Mouse (Mus musculus) ES-E14 (cell line): ENCODE data around the gene Mbd3. TPM values are rescaled to one million over a fixed set of nuclear protein-coding genes. Genes with fewer than 3 reads are reported as not detected.
A peak's percentile ranks its signal among the peaks of the same experiment; 100 is the strongest.

Source experiments
- DNase-seq: peaks from one replicate; pipeline ENCODE4 v3.0.0-alpha.2; 2013; ENCODE audit warnings: low read depth, low spot score
- H3K27ac ChIP-seq: 2 replicates; pipeline ENCODE4 v1.5.1; 2012; ENCODE audit warnings: low read depth, mild to moderate bottlenecking, low read length, moderate library complexity, mixed read lengths; ENCODE audit not compliant: poor library complexity, insufficient read depth, severe bottlenecking
- H3K36me3 ChIP-seq: 2 replicates; pipeline ENCODE4 v1.6.1; 2012; ENCODE audit warnings: mild to moderate bottlenecking, low read length, moderate library complexity, mixed read lengths; ENCODE audit not compliant: control insufficient read depth, poor library complexity, insufficient read depth, severe bottlenecking
- H3K4me1 ChIP-seq, 2 experiments: fragments of 150-350 bp in 1 of 2; sonication (generic) in 1 of 2; 2 replicates each; pipeline ENCODE4 v1.6.1; 2012; ENCODE audit warnings: low read length in 2 of 2, mild to moderate bottlenecking in 1 of 2, mixed read lengths in 1 of 2; ENCODE audit not compliant: control insufficient read depth in 2 of 2, insufficient read depth in 2 of 2, poor library complexity in 1 of 2
- H3K4me3 ChIP-seq, 2 experiments: fragments of 150-350 bp in 1 of 2; sonication (generic) in 1 of 2; 2 replicates each; pipeline ENCODE4 v1.5.1; 2012; ENCODE audit warnings: low read length in 2 of 2, low read depth in 1 of 2, mild to moderate bottlenecking in 1 of 2, mixed read lengths in 1 of 2; ENCODE audit not compliant: insufficient read depth in 1 of 2, poor library complexity in 1 of 2, severe bottlenecking in 1 of 2
- H3K9ac ChIP-seq: 2 replicates; pipeline ENCODE4 v1.6.1; 2012; ENCODE audit warnings: low read depth, mild to moderate bottlenecking, low read length, mixed read lengths; ENCODE audit not compliant: poor library complexity, insufficient read depth, severe bottlenecking
- H3K9me3 ChIP-seq: fragments of 150-350 bp; sonication (generic); 2 replicates; pipeline ENCODE4 v1.6.1; 2012; ENCODE audit warnings: low read depth, mild to moderate bottlenecking, low read length; ENCODE audit not compliant: control insufficient read depth, insufficient read depth
- CHD2 ChIP-seq: IDR thresholded peaks from 2 replicates; pipeline ENCODE4 v1.6.1; 2014; ENCODE audit warnings: mild to moderate bottlenecking, low read depth, low read length, inconsistent platforms
- HCFC1 ChIP-seq: IDR thresholded peaks from 2 replicates; pipeline ENCODE4 v1.6.1; 2012; ENCODE audit warnings: low read length, inconsistent platforms, borderline replicate concordance; ENCODE audit not compliant: insufficient read depth
- MAFK ChIP-seq: IDR thresholded peaks from 2 replicates; pipeline ENCODE4 v1.6.1; 2014; ENCODE audit warnings: mild to moderate bottlenecking, low read depth, low read length, inconsistent platforms; ENCODE audit not compliant: insufficient read depth
- ZC3H11A ChIP-seq: IDR thresholded peaks from 2 replicates; pipeline ENCODE4 v1.6.1; 2012; ENCODE audit warnings: low read depth, mild to moderate bottlenecking, inconsistent platforms, low read length, borderline replicate concordance
- ZNF384 ChIP-seq: IDR thresholded peaks from 2 replicates; pipeline ENCODE4 v1.6.1; 2012; ENCODE audit warnings: low read depth, low read length, inconsistent platforms
- in situ Hi-C, 2 experiments: fragments of 600-800 bp; cut with MboI; formaldehyde crosslinking; loops; one replicate each; pipeline ENCODE4 v1.15.1; 2025; ENCODE audit warnings: low sequenced_read_pairs in 2 of 2, inconsistent platforms in 1 of 2; ENCODE audit not compliant: unreplicated experiment in 2 of 2
- total RNA-seq: library from RNA; depleted of rRNA; stranded (reverse); fragments of 300-350 nt; gene quantifications from 2 replicates; pipeline ENCODE4 v1.2.3, GENCODE M21; 2012

Gene Mbd3
- total RNA-seq, 1 experiment: 131 TPM

- H3K4me3 ChIP-seq: peak within 1 kb of the TSS; percentile 83 to 88
- peak; percentile 97 for DNase-seq
- peak within 1 kb of the TSS; percentile 80 for H3K27ac ChIP-seq
- in situ Hi-C loops: no loop called here
- peak within 1 kb of the TSS; percentile 94 for H3K9ac ChIP-seq
- TF ChIP-seq MAFK: no peak
- no peak for TF ChIP-seq ZC3H11A
- TF ChIP-seq CHD2: peak; percentile 98
- TF ChIP-seq HCFC1: 0 out of 2 replicates have a peak, but pooled peaks have one; percentile 47
- no peak for TF ChIP-seq ZNF384
- peaks cover 0 to 13% of the 10 kb centered on the region in 2 experiments; a peak in 3 of 4 replicates for H3K4me1 ChIP-seq
- H3K9me3 ChIP-seq: no peaks in the 10 kb centered on the region
- H3K36me3 ChIP-seq: peaks cover 15% of the 10 kb centered on the region
Observed at GRCm38 (mm10) chr10:80433513-80434232, 34.3 kb upstream of the Mbd3 start, which contains the start of gene Tcf3. Tcf3 (minus strand) TSS chr10:80433647.

DNA sequence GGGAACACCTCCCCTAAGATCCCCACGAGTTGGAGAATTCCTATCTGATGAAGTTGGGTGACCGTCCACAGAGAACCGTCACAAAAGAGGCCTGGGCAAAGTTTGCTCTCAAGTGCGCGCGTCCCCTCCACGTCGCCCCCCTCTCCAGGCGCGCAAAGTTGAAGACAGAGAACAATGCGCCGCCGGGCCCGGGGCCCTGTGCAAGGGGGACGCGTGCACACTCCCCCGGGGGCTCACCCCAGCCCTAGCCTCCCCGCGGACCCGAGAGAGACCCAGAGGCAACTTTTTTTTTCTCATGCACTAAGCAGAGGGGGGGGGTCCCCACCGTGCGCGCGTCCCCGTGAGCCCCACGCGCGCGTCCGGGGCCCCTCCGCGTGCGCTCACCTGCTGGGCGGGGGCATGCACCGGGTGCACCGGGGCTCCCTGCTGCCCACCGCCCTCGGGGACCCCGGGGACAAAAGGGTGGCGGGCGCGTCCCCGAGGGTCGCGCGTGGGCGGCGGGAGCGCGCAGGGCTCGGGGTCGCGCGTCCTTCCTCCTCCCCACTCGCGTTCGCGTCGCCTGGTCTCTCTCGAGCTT is 33.7 kb upstream of the Mbd3 start:
- Histone ChIP-seq H3K9ac (peak overlapping the region; percentile 94), H3K4me1 (peaks cover 0 to 13% of the 10 kb centered on the region in 2 experiments; a peak in 3 of 4 replicates), H3K36me3 (peaks cover 21% of the 10 kb centered on the region), H3K27ac (peak overlapping the region; percentile 65), H3K9me3 (no peaks in the 10 kb centered on the region), H3K4me3 (peak overlapping the region; percentile 83 to 88)
- DNase-seq: no peak
- in situ Hi-C loops: no loop called here
- no peak for TF ChIP-seq MAFK
- TF ChIP-seq ZNF384: peak; percentile 58; the same call in 1 of the 2 replicates

GRCm38 (mm10) chr10:80432387-80432785 is 33.0 kb upstream of the Mbd3 start:
- Histone ChIP-seq H3K27ac (no peak overlapping the region), H3K4me1 (peaks cover 0 to 13% of the 10 kb centered on the region in 2 experiments; a peak in 3 of 4 replicates), H3K36me3 (peaks cover 26% of the 10 kb centered on the region), H3K9ac (peak overlapping the region; percentile 94), H3K4me3 (peak overlapping the region; percentile 83 to 88), H3K9me3 (no peaks in the 10 kb centered on the region)
- TF ChIP-seq MAFK (no peak), ZNF384 (no peak), HCFC1 (no peak), ZC3H11A (no peak), CHD2 (no peak)
- DNase-seq: no peak
- in situ Hi-C loops: no loop called here

DNA sequence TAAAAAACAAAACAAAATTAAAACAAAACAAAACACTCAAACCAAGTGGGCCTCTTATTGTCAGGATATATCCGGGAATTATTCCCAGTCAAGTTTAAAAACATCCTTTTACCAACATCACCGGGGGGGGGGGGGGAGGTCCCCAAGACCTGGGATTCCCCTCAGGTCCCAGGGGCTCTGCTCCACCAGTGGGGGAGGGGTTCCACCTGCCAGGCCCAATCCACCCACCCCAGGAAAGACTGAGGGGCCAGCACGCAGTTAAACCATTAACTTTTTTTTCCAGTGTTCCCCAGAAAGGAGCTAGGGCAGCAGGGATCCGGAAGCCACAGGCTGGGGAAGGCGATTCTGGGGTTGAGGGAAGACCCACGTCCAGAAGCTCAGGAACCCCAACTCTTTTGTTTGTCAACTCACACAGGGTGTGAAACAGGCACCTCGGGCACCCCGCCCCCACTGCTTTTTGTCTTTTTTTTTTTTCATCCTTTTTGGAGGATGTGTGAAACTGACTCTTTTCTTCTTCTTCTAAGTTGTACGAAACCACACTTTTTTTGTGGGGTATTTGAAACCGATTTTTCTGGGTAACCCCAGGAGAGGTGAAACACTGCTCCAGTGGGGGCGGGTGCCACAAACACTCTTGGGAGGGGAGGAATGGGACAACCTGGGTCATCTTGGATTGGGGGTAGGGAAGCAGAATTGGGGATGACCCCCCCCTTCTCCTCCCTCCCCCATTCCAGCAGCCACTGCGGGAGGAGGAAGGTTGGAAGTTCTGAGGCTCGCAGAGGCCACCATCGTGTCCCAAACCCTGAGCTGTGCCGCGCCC is 32.4 kb upstream of the Mbd3 start:
- Histone ChIP-seq H3K4me3 (peak overlapping the region; percentile 83 to 88), H3K9me3 (no peaks in the 10 kb centered on the region), H3K27ac (no peak overlapping the region), H3K36me3 (peaks cover 33% of the 10 kb centered on the region), H3K4me1 (peaks cover 0 to 13% of the 10 kb centered on the region in 2 experiments; a peak in 3 of 4 replicates), H3K9ac (peak overlapping the region; percentile 94)
- in situ Hi-C loops: no loop called here
- DNase-seq: no peak
- no peak for TF ChIP-seq ZC3H11A
- TF ChIP-seq HCFC1: no peak
- TF ChIP-seq CHD2: no peak
- no peak for TF ChIP-seq MAFK
- no peak for TF ChIP-seq ZNF384
